Mouse (Mus musculus) gastrocnemius, postnatal 4 days (tissue): Measurements from ENCODE around the gene Il2rg. TPM values are rescaled to one million over a fixed set of nuclear protein-coding genes. Genes with fewer than 3 reads are reported as not detected.
A peak's percentile ranks its signal among the peaks of the same experiment; 100 is the strongest.

Experiments
- DNase-seq, 2 experiments: peaks; one replicate each; pipeline ENCODE4 v3.0.0; 2021 to 2022; ENCODE audit warnings: low spot score in 2 of 2, mixed read lengths in 2 of 2
- long read RNA-seq, 2 experiments: library from polyadenylated mRNA; stranded (forward); transcript quantifications; one replicate each; pipeline ENCODE4 v2.0.0; 2021
- total RNA-seq, 2 experiments: library from RNA; stranded (reverse); gene quantifications; 2 replicates each; pipeline ENCODE4 v1.2.3; 2021

The Il2rg gene
- total RNA-seq: 1 to 10 TPM; 7.2 to 9.6 TPM
- long read RNA-seq, experiment 1, transcript Il2rg-201 (8 exons, 1,670 nt): major isoform, 13 of 19 reads
- long read RNA-seq, experiment 1, partial matches to known transcripts: 0 of 19 reads
- long read RNA-seq, experiment 1, other reads (novel, unspliced or antisense): 6 of 19 reads
- long read RNA-seq, experiment 2, transcript Il2rg-201 (8 exons, 1,670 nt): major isoform, 9 of 11 reads
- long read RNA-seq, experiment 2, partial matches to known transcripts: 0 of 11 reads
- long read RNA-seq, experiment 2, other reads (novel, unspliced or antisense): 2 of 11 reads

GRCm38 (mm10) chrX:101268025-101268754, at the start of gene Il2rg:
Il2rg (minus strand) TSS chrX:101268255.
- no peak for DNase-seq

GRCm38 (mm10) chrX:101313625-101314359, 45.7 kb upstream of the Il2rg start:
- no peak for DNase-seq

- no peak for DNase-seq
These were observed 41.2 kb upstream of the Il2rg start for GRCm38 (mm10) chrX:101309299-101309698.

GRCm38 (mm10) chrX:101304646-101305045, 36.6 kb upstream of the Il2rg start:
- no peak for DNase-seq

GRCm38 (mm10) chrX:101301654-101302053, 33.6 kb upstream of the Il2rg start:
- DNase-seq: no peak

- peak in 1 of 2 experiments; percentile 27 for DNase-seq
These were observed 32.5 kb upstream of the Il2rg start for GRCm38 (mm10) chrX:101300427-101301030.

GRCm38 (mm10) chrX:101299473-101300426, 31.7 kb upstream of the Il2rg start:
- no peak for DNase-seq

GRCm38 (mm10) chrX:101299055-101299454, 31.0 kb upstream of the Il2rg start, which contains the start of gene Nlgn3:
Nlgn3 (plus strand) TSS chrX:101299168.
- no peak for DNase-seq

GRCm38 (mm10) chrX:101290111-101290510, 22.1 kb upstream of the Il2rg start:
- DNase-seq: no peak

- DNase-seq: no peak
These were observed 21.0 kb upstream of the Il2rg start for GRCm38 (mm10) chrX:101289037-101289436.

- DNase-seq: no peak
These were observed 20.4 kb upstream of the Il2rg start for GRCm38 (mm10) chrX:101288432-101288831.

- no peak for DNase-seq
These were observed 19.5 kb upstream of the Il2rg start for GRCm38 (mm10) chrX:101287543-101287942.

GRCm38 (mm10) chrX:101285953-101286670, 18.1 kb upstream of the Il2rg start:
- DNase-seq: no peak

- DNase-seq: peak in 1 of 2 experiments; percentile 54
These were observed 17.5 kb upstream of the Il2rg start for GRCm38 (mm10) chrX:101285534-101285933.

- DNase-seq: no peak
These were observed 14.8 kb upstream of the Il2rg start for GRCm38 (mm10) chrX:101282813-101283212.

- DNase-seq: peak; percentile 80 to 89
These were observed 6.1 kb upstream of the Il2rg start, which contains the start of gene Med12 for GRCm38 (mm10) chrX:101273875-101274738. Med12 (plus strand) TSS chrX:101274030.

- DNase-seq: no peak
These were observed 5.4 kb upstream of the Il2rg start for GRCm38 (mm10) chrX:101273410-101273809.

- DNase-seq: no peak
These were observed 685 bp upstream of the Il2rg start, which contains the start of gene Gm20489 for GRCm38 (mm10) chrX:101268755-101269124. Gm20489 (minus strand) TSS chrX:101269023.
